Mouse (Mus musculus) frontal cortex, postnatal 25 days (tissue): ENCODE results near the gene Lao1.
"Not testable (repeated sequence)": the region's sequence is repeated elsewhere in the genome, so short reads cannot be mapped to it uniquely, and the experiment has no call there.

ENCODE experiments used
- DNase-seq, 2 experiments: peaks; one replicate each; pipeline ENCODE4 v3.0.0; 2022; ENCODE audit warnings: low spot score in 2 of 2

The Lao1 gene

DNA sequence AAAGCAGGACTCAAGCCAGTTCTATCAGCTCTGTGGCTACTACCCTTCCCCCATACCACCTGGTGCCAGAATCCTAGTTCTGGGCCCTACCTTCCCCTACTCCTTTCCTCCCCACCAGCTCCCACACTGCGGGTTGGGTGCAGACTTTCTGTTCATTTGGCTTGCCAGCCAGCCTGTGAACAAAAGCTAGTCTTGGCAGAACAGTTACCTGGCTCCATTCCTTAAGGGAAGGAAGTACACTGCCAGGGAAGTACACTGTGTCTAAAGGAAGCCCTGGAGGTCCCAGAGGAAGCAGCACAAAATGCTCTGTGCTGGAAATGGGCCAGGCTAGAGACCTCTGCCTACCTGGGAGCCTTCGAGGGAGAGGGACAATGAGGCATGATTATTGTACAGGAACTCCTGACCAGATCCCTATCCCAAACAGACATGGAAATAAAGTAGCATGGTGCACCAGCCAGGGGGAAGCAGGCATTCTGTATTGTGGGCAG lies at the start of gene Lao1:
Gene Lao1, plus strand, starts transcription at position 438 of the 488 bp plus-strand sequence.
- DNase-seq: no peak

DNA sequence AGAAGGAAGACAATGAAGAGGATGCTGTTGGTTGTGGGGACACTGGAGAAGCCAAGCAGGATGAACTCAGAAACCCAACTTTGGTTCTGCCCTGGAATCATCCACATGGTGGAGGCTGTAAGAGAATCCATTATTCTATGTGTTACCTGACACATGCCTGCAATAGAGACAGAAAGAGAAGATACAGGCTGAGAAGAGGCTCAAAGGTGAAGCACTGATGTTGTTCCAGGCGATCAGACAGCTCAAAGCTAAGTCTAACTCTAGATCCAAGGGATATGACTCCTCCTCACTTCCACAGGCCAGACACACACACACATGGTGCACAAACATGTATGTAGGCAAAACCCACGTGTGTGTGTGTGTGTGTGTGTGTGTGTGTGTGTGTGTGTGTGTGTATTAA lies 44.0 kb upstream of the Lao1 start, which contains the start of gene Olfr1329:
Gene Olfr1329, minus strand, starts transcription at position 101 of the 400 bp plus-strand sequence.
- DNase-seq: not testable (repeated sequence)

DNA sequence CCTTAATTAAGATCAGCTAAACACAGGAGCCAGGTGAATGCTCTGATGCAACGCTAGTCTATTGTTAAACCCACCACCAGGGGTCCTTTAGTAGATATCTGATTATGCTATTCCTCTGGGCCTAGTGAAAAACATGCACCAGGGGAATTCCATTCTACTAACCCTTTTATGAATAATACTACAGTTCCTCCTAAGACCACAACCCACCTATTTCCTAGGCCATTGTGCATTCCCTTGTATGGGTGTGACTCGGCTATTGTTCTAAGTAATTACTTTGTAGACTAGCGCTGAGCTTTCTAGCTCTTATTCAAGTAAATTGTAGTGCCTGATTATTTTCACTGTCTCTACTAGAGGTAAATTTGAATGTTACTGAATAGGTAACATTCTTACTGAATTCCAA lies 30.1 kb upstream of the Lao1 start:
- not testable (repeated sequence) for DNase-seq

DNA sequence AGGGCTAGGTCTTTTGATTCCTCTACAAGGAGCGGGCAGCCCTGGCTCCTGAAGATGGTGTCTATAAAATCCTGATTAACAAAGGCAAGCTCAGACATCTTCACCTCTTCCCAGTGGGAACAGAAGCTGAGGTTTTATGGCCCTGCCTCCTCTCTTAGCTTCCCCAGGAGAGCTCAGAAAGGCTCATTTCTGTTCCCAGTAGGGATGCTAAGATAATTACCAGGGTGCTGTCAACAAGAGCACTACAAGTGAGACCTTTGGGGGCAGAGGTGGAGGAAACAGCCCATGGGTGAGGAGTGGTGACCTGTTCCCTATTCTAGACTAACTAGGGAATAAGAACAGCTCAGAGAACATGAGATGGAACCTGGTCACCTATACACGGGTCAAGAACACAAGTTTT lies 22.9 kb upstream of the Lao1 start, which contains the start of gene Olfr1328:
Gene Olfr1328, minus strand, starts transcription at position 101 of the 400 bp plus-strand sequence.
- DNase-seq: no peak

DNA sequence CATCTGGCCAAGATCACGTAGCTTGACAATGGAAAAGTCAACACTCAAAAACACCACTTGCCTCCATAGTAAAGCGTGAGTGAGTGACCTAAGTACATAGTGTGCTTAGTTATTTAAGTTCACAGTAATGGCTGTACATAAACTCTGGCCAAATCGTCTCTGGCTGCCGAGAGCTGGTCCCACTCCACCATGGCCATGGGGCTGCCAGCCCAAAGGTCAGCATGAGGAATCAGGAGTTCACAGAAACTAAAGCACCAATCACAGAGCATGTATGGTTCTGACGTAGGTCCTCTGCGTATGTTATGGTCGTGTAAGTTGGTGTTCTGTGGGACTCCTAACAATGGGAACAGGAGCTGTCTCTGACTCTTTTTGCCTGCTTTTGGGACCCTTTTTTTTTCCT lies 2.6 kb upstream of the Lao1 start:
- DNase-seq: no peak

DNA sequence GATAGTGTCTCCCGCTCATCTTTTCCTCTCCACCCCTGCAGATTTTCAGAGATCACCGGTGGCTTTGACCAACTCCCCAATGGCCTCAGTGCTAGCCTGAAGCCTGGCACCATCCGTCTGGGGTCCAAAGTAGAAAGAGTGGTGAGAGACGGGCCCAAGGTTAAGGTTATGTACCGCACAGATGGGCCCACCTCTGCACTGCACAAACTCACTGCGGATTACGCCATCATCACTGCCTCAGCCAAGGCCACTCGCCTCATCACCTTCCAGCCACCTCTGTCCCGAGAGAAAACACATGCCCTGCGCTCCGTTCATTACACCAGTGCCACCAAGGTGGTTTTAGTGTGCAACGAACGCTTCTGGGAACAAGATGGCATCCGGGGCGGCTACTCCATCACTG lies 6.3 kb downstream of the Lao1 start:
- DNase-seq: no peak

DNA sequence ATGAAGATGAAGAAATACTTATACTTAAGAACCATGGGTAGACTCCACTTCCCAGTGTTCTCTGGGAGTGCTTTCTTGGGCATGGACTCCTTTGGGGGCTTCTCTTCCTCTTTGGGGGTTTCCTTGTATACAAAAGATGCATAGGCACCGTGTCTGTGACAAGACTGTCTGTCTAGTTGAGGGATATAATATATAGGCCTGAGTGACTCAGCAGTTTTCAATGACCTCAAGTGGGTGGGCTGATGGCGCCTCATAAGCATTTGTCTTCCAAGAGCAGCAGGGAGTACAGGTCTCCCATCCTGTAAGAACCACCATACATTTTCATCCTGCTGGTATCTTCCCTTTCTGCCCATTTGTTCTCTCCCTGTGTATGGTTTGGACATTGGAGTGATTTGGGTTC lies 11.9 kb downstream of the Lao1 start:
- no peak for DNase-seq

DNA sequence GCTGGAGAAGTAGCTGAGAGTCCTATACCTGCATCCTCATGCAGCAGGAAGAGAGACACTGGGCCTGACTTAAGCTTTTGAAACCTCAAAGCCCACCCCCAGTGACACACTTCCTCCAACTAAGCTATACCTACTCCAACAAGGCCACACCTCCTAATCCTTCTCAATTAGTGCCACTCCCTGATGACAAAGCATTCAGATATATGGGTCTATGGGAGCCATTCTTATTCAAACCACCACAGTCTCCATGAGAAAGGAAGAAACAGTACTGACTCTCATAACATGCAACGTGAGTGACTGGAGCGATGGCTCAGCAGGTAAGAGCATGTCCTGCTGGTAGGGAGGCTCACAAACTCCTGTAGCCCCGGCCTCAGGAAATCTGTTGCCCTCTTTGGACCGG lies 23.9 kb downstream of the Lao1 start:
- DNase-seq: no peak

DNA sequence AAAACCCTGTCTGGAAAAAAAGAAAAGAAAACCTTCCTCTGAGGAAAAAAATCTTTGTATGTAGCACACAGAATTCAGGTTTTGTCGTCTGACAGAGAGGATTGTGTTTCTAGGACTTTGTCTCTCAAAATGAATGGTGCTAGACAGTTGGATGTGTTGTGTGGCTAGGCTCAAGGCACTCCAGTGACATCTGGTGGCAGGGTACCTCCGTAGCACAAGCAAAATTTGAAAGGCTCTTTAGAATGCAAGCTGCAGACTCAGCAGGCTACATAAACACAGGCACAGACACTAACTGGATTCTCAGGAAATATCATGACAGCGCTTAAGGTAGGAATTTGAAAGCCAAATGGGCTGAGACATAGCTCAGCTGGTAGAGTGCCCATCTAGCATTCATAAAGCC lies 27.2 kb downstream of the Lao1 start:
- DNase-seq: peak; percentile 8 to 32

DNA sequence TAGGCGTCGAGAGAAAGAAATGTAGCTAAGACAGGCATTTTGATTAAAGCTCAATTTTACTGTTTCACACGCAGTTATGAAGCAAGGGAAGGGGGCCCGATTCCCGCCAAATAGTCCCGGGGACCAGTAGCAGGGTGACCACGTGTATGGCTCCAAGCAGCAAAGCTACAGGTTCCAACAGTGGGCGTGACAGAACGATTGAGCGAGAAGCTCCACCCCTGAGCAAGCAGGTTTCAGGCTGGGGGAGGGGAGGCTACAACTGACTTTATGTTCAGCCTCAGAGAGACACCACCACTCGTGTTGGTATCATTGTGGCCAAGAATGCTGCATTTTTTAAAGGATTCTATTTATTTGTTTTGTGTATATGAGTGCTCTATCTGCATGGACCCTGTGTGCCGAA lies 28.0 kb downstream of the Lao1 start:
- DNase-seq: no peak

DNA sequence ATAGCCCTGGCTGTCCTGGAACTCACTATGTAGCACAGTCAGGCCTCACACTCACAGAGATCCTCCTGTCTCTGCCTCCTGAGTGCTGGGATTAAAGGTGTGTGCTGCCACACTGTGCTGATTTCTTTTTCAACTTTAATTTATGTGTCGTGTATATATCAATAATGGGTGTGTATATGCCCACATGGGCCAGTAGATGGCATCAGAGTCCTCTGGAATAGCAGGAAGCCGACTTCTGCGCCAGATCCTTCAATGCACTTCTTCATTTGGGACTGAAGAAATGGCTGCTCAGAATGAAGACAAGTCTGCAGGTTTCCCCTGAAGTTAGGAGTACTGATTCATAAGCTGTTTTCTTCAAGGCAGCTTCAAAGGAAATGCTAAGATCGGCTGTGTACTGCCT lies 30.4 kb downstream of the Lao1 start:
- no peak for DNase-seq

DNA sequence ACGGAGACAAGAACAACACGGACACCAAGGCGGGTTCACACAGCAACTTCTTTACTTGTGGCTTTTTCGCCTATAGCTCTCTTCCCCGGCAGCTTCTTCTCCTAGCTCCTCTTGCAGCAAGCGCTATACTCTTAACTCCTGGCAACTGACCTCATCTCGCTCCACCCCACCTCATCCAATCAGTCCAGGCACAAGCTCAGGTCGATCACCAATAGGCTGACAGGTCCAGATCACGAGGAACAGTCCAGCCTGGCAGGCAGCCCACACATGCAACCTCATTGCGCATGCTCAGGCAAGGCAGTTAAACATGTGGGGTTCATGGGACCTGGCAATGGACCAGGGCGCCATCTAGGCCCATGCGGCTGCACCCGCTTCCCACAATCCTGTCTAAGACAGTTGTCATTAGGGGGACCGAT lies 35.8 kb downstream of the Lao1 start:
- no peak for DNase-seq

DNA sequence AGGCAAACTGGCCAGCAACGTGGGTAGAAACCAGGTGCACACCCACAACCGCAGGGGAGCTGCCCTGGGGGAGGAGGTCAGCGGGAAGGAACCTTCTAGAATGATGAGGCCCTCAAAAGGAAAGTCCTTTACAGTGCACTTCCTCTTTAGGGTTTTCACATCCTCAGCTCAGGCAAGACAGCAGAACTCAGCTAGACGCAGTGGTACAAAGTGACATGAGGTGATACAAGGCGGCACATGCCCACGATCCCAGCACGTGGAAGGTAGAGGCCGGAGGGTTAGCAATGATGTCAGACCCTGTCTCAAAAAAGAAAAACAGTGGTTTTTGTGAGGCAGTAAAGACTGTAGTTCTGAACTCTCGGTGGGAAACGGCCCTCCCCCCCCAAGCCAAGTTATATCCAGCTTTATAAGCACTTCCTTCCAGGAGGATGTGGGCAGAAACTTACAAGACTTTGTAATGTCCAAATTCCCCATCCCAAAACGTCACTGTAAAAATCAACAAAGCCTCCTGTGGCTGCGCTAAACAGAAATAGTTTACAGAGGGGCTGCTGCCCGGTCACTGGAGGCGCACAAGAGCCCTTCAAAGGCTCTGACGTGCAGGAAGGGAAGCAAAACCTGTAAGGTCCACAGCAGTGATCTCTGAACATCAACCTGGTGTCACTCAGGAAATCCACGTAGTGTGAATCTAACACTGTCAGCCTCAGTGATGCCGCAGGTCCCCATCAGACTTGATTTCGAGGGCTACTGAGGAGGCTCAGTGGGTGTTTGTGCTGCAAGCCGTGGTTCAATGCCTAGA lies 38.5 kb downstream of the Lao1 start:
- no peak for DNase-seq

DNA sequence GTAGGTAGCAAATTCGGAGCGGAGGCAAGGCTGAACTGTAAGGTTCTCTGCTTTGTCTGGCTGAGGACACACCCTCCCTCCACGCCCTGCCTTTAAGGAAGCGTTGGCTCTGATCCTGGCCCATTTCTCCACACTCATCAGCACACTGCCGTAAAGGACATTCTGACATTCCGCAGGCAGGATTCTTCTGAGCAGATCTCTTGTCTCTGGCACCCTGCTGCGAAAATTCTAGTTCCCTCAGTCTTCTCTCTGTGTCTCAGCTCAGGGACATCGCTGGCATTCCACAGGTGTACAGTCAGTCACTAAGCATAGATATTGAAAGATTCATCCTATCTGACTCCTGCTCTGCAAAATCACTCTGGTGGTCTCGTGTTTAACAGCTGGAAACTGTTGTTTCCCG lies 40.3 kb downstream of the Lao1 start:
- no peak for DNase-seq

DNA sequence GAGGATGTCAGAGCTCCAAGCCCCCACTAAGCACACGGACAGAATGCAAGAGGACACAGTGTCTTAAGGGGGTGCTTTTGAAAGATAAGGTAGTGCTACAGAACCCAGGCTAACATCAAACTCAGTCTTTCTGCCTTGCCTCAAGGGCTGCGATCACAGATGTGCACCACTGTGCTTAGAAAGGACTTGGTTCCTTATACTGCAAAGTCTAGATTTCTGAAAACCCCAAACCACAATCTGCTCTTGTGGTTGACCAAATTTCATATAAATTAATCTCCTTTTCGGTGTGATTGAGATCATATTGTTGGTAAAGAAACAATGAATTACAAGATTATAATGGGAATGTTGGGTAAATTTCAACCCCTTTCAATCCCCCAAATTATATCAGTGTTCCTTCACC lies 41.1 kb downstream of the Lao1 start:
- no peak for DNase-seq

DNA sequence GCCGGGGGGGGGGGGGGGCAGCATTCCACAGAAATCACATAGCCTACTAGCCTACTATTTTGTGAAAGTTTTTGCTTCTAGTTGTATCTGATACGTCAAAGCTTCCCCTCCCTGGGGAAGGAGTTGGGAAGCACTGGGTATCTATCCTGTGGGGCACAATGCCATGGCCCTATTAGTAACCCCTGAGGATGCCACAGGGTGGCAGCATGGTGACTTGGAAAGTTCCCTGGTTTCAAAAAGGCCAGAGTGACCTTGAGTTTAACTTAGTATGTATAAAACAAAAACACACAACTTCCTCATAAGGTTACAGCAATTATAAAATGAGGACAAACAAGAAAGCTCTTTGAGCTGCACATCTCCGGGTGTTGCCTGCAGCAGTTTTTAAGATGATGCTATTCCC lies 42.8 kb downstream of the Lao1 start:
- no peak for DNase-seq

DNA sequence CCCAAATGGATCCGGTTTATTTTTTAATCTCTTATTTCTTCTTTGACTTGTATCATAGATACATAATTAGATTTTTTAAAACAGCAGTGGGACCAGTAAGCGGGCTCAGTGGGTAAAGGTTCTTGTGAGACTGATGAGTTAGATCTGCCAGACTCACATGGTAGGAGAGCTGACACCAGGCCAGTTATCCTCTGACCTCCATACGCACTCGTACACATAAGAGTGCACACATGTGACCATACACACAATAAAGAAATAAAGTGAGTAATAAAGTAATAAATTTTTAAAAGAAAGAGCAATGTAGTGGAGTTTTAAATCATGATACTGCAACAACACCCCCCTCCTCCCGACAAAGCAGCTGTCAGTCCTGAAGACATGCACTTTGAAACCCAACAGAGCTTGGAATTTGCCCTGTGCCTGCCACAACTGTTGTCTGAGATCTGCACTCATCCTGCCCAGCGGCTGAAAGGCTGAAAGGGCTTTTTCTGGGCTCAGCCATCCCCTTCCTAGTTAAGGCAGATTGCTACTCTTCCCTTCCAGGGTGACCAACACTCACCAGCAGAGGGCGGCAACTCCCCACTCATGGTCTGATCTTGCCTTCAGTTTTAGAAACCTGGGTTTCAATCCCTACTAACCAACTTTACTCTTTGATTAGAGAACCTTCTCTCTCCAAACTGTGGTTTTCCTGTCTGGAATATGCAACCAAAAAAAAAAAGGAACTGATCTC lies 43.4 kb downstream of the Lao1 start:
- peak; percentile 91 to 92 for DNase-seq

DNA sequence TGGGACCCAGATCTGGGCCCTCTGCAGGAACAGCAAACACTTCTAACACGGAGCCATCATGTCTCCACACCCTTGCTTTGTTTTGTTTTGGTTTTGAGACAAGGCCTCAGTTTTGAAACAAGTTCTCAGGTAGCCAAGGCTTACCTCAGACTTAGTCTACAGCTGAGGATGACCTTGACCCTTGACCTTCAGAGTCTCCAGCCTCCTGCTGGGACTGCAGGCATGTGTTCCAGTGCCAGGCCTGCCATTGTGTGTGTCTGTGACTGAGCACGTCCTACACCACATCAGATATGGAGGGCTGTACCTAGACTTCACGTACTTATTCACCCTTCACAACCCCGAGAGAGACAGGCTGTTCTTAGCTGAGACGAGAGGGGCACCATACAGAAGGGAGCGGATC lies 46.2 kb downstream of the Lao1 start:
- DNase-seq: no peak

DNA sequence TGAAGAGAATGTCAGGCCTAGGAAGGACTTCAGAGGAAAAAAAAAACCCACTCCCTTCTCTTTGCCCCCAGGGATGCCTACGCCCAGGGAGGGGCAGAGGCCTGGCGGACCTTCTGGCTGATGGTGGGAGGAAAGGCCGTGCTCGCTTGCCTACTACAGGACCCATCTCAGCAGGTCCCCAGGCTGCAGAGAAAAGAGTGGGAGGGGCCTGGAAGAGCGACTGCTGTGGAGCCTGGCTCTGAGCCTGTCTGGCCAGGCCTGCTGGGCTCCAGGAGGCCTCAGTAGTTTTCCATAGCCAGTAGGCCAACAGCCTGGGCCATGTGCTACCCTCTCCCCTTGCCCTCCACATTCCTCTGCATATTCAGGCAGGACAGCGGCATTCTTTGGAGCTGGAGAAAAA lies 47.1 kb downstream of the Lao1 start:
- DNase-seq: no peak

DNA sequence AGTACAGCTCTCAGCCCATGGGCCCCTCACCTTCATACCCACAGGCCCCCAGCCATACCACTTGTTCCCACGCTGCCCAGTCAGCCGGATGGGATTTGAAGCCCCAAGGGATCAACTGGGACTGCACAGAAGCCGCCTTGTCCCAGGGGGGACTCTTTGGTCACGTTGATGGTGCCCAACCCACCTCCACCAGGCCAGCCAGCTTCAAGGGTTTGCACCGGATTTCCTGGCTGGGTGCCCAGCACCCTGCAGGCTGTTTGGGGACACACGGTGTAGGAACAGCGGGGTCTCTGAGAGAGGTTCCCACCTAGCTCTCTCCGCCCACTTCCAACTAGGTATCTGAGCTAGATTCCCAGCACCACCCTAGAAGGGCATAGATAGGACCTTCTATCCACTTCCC lies 48.4 kb downstream of the Lao1 start:
- no peak for DNase-seq

DNA sequence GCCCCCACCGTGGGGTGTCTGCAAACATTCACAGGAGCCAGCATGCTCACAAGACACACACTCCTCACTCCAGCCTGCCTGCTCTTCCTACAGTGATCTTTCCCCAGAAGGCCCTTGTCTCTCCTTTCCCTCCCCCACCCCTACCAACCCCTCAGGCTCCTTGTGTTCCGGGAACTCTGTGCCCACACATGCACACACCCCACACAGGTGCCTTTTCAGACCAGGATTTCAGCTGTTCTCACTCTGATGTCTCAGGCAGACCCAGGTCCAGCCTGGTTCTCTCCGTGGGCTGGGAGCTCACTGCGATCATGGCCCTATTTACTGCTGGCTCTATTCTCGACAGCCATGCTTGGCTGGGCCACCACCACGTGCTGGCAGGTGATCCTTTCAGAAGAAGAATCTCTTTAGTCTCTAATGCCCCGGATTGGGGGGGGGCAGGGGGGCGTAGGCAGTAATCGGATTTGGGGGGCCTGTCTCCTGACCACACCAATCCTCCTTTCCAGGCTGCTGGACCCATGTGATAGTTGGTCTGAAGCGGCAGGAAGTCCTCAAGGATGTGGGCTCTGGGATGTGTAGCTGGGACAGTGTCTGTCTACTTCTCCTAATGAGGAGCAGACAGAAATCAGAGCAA lies 49.8 kb downstream of the Lao1 start:
- DNase-seq: no peak

DNA sequence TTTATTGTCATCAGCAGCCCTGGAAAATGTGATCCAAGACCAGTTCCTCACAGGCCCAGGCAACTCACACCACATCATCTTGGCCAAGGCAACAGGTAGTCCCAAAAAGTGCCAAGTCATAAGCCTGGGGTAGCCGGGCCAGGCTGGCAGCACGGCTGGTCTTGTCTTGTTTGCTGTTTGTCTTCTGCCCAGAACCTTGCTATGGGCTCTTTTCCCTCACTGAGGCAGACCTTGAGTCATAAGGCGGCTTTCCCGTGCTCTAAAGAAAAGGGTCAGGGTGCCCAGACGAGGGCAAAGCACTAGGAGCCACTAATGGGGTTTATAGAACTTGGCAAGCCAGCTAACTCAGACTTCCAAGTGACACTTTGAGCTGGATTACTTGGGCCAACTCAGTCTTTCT lies 51.7 kb downstream of the Lao1 start:
- DNase-seq: no peak

DNA sequence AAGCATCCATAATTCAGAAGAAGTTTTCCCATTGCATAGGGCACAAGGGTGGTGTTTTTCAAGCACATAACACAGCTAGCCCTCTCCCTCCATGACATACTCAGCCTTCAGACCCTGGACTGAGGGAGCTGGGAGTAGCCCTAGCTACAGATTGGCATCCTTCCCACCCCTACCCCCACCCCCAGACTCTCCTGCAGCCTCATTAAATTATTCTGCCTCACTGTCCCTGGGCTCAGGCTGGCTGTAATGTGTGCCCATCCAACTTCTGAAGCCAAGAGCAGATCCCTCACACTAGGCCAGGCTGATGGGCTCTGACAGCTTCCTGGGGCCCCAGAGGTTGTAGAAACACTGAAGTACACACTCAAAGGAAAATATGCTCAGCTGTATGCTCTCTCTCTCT lies 53.6 kb downstream of the Lao1 start:
- DNase-seq: no peak
